Mouse (Mus musculus): Measurements from ENCODE around the gene Tmcc1. TPM values are rescaled to one million over a fixed set of nuclear protein-coding genes. Genes with fewer than 3 reads are reported as not detected.

The Tmcc1 gene
- polyA plus RNA-seq, 1 experiment = 24.4 TPM

DNA sequence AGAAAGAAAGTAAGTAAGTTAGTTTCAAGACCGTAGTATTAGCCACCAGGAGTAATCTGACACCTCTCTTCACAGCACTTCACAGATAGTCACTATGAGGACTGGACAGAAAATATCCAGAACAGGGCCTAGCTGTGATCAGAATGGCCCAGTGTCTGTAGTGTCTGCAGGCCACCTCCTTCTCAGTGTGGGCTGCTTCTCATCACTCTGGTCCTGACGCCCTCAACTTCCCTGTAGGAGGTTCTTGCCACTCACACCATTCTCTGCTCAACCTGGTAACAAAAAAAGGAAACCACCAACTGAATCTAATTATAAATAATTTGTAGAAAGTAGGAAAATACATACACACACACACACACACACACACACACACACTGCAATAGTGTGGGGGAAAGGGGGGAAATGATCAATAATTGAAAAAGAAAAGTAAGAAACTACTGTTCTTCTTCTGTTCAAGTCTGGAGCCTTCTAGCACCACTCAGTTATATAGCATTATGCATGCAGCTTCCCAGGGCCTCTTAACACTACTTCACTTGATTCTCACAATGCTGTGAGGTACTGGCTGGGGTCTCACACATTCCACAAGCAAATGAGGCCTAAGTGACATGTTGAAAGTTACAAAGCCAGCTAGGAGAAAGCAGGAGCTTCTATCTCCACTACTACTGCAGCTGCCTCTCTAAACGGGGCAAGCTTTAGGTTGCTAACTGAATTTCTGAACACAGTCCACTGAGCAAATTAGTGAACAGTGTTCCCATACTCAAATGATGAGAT lies 38.2 kb downstream of the Tmcc1 start:
- WGBS = 78% methylated on average over 3 of the region's 3 CpGs
- H3K27ac ChIP-seq (ENCODE audit: control insufficient read depth, insufficient read depth, low read length) = no peak overlapping the region
- TF ChIP-seq CTCF (IDR thresholded peaks at IDR 0.05; ENCODE audit: borderline replicate concordance, control insufficient read depth, extremely low read depth, insufficient read depth, low read length, poor library complexity) = no peak
- no peak for TF ChIP-seq POLR2A (IDR thresholded peaks at IDR 0.05; ENCODE audit: control insufficient read depth, extremely low read depth, insufficient read depth, low read length, poor library complexity)
- no peak overlapping the region for H3K4me3 ChIP-seq (ENCODE audit: control insufficient read depth, insufficient read depth, low read length)
- no peaks in the 10 kb centered on the region for H3K4me1 ChIP-seq (replicated peaks; ENCODE audit: control insufficient read depth, insufficient read depth, low read length)
- no peaks in the 10 kb centered on the region for H3K36me3 ChIP-seq (ENCODE audit: control insufficient read depth, insufficient read depth, low read length)
- DNase-seq = no peak
- H3K27me3 ChIP-seq (ENCODE audit: control insufficient read depth, insufficient read depth, low read length) = no peaks in the 10 kb centered on the region

DNA sequence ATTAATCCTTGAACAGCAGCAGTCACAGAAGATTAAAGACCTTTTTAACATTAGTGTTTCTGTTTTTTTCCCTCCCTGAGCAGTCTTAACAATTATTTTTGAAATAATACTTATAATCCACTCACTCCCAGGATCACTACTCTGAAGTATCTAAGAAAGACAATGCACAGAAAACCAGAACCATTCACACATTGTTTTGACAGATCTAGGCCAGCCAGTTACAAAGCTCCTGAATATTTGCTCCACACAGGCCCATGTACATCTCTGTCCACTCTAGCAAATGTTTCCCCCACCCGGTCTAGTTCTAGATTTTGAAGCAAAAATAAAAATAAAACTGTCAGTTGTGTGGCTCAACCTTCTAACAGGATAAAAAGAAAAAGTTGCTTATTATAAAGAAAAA lies 45.9 kb downstream of the Tmcc1 start:
- H3K4me1 ChIP-seq (replicated peaks; ENCODE audit: control insufficient read depth, insufficient read depth, low read length) = no peaks in the 10 kb centered on the region
- H3K27me3 ChIP-seq (ENCODE audit: control insufficient read depth, insufficient read depth, low read length) = no peaks in the 10 kb centered on the region
- H3K36me3 ChIP-seq (ENCODE audit: control insufficient read depth, insufficient read depth, low read length) = no peaks in the 10 kb centered on the region
- no peak for DNase-seq
- TF ChIP-seq POLR2A (IDR thresholded peaks at IDR 0.05; ENCODE audit: control insufficient read depth, extremely low read depth, insufficient read depth, low read length, poor library complexity) (no peak), CTCF (IDR thresholded peaks at IDR 0.05; ENCODE audit: borderline replicate concordance, control insufficient read depth, extremely low read depth, insufficient read depth, low read length, poor library complexity) (no peak)
- no peak overlapping the region for H3K27ac ChIP-seq (ENCODE audit: control insufficient read depth, insufficient read depth, low read length)
- no peak overlapping the region for H3K4me3 ChIP-seq (ENCODE audit: control insufficient read depth, insufficient read depth, low read length)
- WGBS = 95% methylated on average over 1 of the region's 1 CpGs

DNA sequence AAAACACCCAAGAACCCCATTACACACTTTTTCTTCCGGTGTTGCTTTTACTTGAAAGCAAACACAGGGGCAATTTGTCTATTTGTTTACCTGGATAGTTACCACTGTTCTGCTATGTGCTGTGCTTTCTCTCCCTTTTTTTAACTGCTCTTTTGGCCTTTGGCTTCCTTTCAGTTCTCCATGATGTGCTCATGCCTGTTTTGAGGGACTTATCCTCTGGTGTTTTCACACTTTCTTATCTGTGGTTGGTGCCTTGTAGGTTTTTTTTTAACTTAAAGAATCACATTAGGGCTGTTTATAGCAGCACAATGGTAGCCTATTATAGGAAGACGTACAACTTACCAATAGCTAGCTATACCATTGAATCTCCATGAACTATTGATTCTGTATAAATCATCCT lies 51.6 kb downstream of the Tmcc1 start:
- no peak overlapping the region for H3K27ac ChIP-seq (ENCODE audit: control insufficient read depth, insufficient read depth, low read length)
- WGBS = 86% methylated on average over 2 of the region's 2 CpGs
- H3K27me3 ChIP-seq (ENCODE audit: control insufficient read depth, insufficient read depth, low read length) = no peaks in the 10 kb centered on the region

DNA sequence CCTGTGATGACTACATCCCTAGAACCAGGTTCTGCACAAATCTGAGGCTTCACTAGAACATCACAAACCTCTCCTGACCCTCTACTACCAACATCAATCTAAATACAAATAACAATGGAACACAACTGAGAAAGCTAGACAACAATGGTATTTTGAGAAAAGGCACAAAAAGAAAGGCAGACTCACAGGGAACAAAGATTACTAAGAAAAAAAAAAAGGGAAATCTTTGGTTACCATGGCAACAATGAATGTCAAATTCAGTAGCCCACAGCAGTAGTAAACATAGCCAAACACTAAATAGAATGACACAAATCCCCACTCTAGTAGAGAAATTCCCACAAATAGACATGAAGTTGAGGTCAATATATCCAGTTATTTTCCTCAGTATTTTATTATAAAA lies 52.5 kb downstream of the Tmcc1 start:
- H3K4me1 ChIP-seq (replicated peaks; ENCODE audit: control insufficient read depth, insufficient read depth, low read length) = no peaks in the 10 kb centered on the region
- H3K36me3 ChIP-seq (ENCODE audit: control insufficient read depth, insufficient read depth, low read length) = no peaks in the 10 kb centered on the region
- H3K4me3 ChIP-seq (ENCODE audit: control insufficient read depth, insufficient read depth, low read length) = no peak overlapping the region
- no peaks in the 10 kb centered on the region for H3K27me3 ChIP-seq (ENCODE audit: control insufficient read depth, insufficient read depth, low read length)
- TF ChIP-seq CTCF (IDR thresholded peaks at IDR 0.05; ENCODE audit: borderline replicate concordance, control insufficient read depth, extremely low read depth, insufficient read depth, low read length, poor library complexity) (no peak), POLR2A (IDR thresholded peaks at IDR 0.05; ENCODE audit: control insufficient read depth, extremely low read depth, insufficient read depth, low read length, poor library complexity) (no peak)
- no peak overlapping the region for H3K27ac ChIP-seq (ENCODE audit: control insufficient read depth, insufficient read depth, low read length)
- DNase-seq = no peak

More for the DNA sequence above, 51.6 kb downstream of the Tmcc1 start:
- DNase-seq = no peak
- Histone ChIP-seq H3K4me3 (ENCODE audit: control insufficient read depth, insufficient read depth, low read length) (no peak overlapping the region), H3K36me3 (ENCODE audit: control insufficient read depth, insufficient read depth, low read length) (no peaks in the 10 kb centered on the region), H3K4me1 (replicated peaks; ENCODE audit: control insufficient read depth, insufficient read depth, low read length) (no peaks in the 10 kb centered on the region)
- no peak for TF ChIP-seq CTCF (IDR thresholded peaks at IDR 0.05; ENCODE audit: borderline replicate concordance, control insufficient read depth, extremely low read depth, insufficient read depth, low read length, poor library complexity)
- TF ChIP-seq POLR2A (IDR thresholded peaks at IDR 0.05; ENCODE audit: control insufficient read depth, extremely low read depth, insufficient read depth, low read length, poor library complexity) = no peak

DNA sequence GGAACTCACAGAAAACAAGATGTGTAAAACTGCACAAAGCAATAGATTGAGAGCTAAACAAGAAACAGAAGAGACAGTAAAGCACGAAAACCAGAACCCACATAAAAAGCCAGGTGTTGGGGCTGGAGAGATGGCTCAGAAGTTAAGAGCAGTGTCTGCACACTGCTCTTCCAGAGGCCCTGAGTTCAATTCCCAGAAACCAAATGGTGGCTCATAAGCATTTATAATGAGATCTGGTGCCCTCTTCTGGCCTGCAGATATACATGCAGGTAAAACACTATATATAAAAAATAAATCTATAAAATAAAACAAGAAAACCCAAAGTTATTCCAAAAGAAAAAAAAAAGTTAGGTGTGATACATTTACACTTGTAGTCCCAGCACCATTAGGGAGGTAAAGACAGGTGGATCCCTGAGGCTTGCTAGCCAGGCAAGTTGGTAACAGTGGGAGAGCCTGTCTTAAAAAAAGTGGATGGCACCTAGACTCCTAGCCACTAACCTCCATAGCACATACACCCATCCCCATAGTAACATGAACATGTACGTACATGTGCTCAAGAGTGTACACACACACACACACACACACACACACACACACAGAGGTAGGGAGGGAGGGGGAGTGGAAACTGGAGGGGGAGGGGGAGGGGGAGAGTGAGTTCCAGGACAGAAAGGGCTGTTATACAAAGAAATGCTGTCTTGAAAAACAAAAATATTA lies 54.0 kb downstream of the Tmcc1 start:
- no peaks in the 10 kb centered on the region for H3K4me1 ChIP-seq (replicated peaks; ENCODE audit: control insufficient read depth, insufficient read depth, low read length)
- WGBS = 48% methylated on average over 2 of the region's 2 CpGs
- H3K36me3 ChIP-seq (ENCODE audit: control insufficient read depth, insufficient read depth, low read length) = no peaks in the 10 kb centered on the region
- peak; percentile 27 for DNase-seq
- H3K27ac ChIP-seq (ENCODE audit: control insufficient read depth, insufficient read depth, low read length) = no peak overlapping the region
- no peak overlapping the region for H3K4me3 ChIP-seq (ENCODE audit: control insufficient read depth, insufficient read depth, low read length)
- no peak for TF ChIP-seq CTCF (IDR thresholded peaks at IDR 0.05; ENCODE audit: borderline replicate concordance, control insufficient read depth, extremely low read depth, insufficient read depth, low read length, poor library complexity)
- TF ChIP-seq POLR2A (IDR thresholded peaks at IDR 0.05; ENCODE audit: control insufficient read depth, extremely low read depth, insufficient read depth, low read length, poor library complexity) = no peak
- no peaks in the 10 kb centered on the region for H3K27me3 ChIP-seq (ENCODE audit: control insufficient read depth, insufficient read depth, low read length)

DNA sequence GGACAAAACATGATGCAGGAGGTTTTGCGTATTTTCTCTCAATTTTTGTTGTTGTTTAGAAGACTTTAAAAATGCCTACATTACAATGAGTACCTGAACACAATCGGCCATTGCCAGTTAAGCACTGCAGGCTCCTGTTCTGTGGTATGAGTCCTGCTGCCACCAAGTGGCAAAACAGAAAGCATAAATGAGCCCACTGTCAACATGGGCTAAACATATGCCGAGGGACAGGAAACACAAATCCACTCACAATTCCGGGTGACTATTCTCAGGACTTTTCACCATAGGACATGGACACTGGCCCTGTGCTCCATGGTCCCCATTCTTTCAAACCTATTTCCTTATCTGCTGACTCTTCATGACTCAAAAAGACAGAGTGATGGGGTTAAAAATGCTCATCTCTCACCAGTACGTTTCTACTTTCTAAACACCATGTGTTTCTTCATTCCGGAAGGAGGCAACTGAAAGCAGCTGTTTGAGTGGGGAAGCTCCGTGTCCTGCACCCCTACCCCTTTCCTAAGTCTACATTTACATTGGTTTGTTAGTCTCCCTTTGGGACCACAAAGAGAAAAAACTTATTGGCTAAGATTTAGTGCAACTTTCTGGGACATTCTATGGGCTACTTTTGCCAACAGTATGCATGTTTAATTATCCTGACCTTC lies 57.2 kb downstream of the Tmcc1 start:
- 22% methylated on average over 7 of the region's 7 CpGs for WGBS
- TF ChIP-seq POLR2A (IDR thresholded peaks at IDR 0.05; ENCODE audit: control insufficient read depth, extremely low read depth, insufficient read depth, low read length, poor library complexity) (no peak), CTCF (IDR thresholded peaks at IDR 0.05; ENCODE audit: borderline replicate concordance, control insufficient read depth, extremely low read depth, insufficient read depth, low read length, poor library complexity) (no peak)
- no peak overlapping the region; the same call in 1 of the 2 replicates for H3K27ac ChIP-seq (ENCODE audit: control insufficient read depth, insufficient read depth, low read length)
- no peak overlapping the region for H3K4me3 ChIP-seq (ENCODE audit: control insufficient read depth, insufficient read depth, low read length)
- no peaks in the 10 kb centered on the region for H3K27me3 ChIP-seq (ENCODE audit: control insufficient read depth, insufficient read depth, low read length)
- H3K36me3 ChIP-seq (ENCODE audit: control insufficient read depth, insufficient read depth, low read length) = no peaks in the 10 kb centered on the region
- peak; percentile 50 for DNase-seq
- no peaks in the 10 kb centered on the region for H3K4me1 ChIP-seq (replicated peaks; ENCODE audit: control insufficient read depth, insufficient read depth, low read length)

All from thymus, adult 2 months (tissue).